26 mouse cellular contexts compared by ENCODE assay signal in the genomic region with DNA sequence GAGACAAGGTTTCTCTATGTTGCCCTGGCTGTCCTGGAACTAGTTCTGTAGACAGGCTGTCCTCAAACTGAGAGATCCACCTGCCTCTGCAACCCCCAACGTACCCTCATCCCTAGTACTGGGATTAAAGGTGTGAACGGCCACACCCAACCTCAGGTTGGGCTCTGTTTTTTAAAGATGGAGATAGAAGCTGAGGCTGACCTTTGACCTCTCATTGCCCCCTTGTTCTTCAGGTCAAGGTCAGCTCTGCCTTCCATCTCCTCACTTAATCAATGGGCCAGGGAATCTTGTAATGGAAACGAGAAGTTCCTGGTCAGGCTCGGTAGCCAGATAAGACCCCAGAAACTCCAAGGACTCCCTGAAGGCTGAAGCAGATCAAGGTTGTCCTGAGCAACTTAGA. TPM values are rescaled to one million over a fixed set of nuclear protein-coding genes. Genes with fewer than 3 reads are reported as not detected.
"Had no signal": no experiment of that assay in that cellular context is flagged by ENCODE, and none has a peak within 500 bp of the region (broad histone marks: within the 10 kb centered on the region; RNA-seq: fewer than 3 reads in every experiment).

No protein-coding gene starts in this region.

- H3K4me2 ChIP-seq: heart, embryonic 13.5 days; heart, embryonic 15.5 days; hindbrain, embryonic 12.5 days; hindbrain, embryonic 15.5 days; kidney, embryonic 15.5 days; limb, embryonic 13.5 days; limb, embryonic 15.5 days; liver, embryonic 12.5 days had no signal

- H3K4me1 ChIP-seq: heart, embryonic 10.5 days; hindbrain, embryonic 15.5 days; limb, embryonic 13.5 days; limb, embryonic 15.5 days had no signal

- ATAC-seq: hindbrain, postnatal 0 days; intestine, embryonic 16.5 days; liver, embryonic 12.5 days had no signal

- H3K4me3 ChIP-seq: heart, embryonic 10.5 days; heart, embryonic 13.5 days; heart, embryonic 15.5 days; hindbrain, embryonic 12.5 days; hindbrain, embryonic 15.5 days; kidney, embryonic 15.5 days; limb, embryonic 13.5 days; limb, embryonic 15.5 days; liver, embryonic 12.5 days had no signal

- H3K9ac ChIP-seq: heart, embryonic 13.5 days; heart, embryonic 15.5 days; hindbrain, embryonic 12.5 days; hindbrain, embryonic 15.5 days; kidney, embryonic 15.5 days; limb, embryonic 13.5 days; limb, embryonic 15.5 days; liver, embryonic 12.5 days; liver, embryonic 14.5 days had no signal

- H3K36me3 ChIP-seq: heart, embryonic 10.5 days; heart, embryonic 13.5 days; heart, embryonic 15.5 days; hindbrain, embryonic 12.5 days; hindbrain, embryonic 15.5 days; kidney, embryonic 15.5 days; limb, embryonic 13.5 days; limb, embryonic 15.5 days; liver, embryonic 12.5 days had no signal

- H3K27ac ChIP-seq: heart, embryonic 10.5 days; heart, embryonic 13.5 days; heart, embryonic 15.5 days; hindbrain, embryonic 12.5 days; hindbrain, embryonic 15.5 days; hindbrain, postnatal 0 days; kidney, embryonic 15.5 days; kidney, postnatal 0 days; limb, embryonic 13.5 days; limb, embryonic 15.5 days; liver, embryonic 12.5 days; liver, embryonic 14.5 days had no signal

- DNase-seq: gastrocnemius, postnatal 10 days; heart, adult 18-20 months; heart, postnatal 14 days; heart, postnatal 36 days; kidney, adult 11 months; kidney, adult 2 months; kidney, adult 9 months; kidney, postnatal 14 days; kidney, postnatal 36 days; layer of hippocampus, adult 9-11 months; layer of hippocampus, postnatal 36 days; left cerebral cortex, postnatal 4 days had no signal

- H3K27me3 ChIP-seq: limb, embryonic 13.5 days; limb, embryonic 15.5 days had no signal

- H3K9me3 ChIP-seq: heart, embryonic 10.5 days; heart, embryonic 13.5 days; heart, embryonic 15.5 days; hindbrain, embryonic 12.5 days; hindbrain, embryonic 15.5 days; kidney, embryonic 15.5 days; limb, embryonic 13.5 days; limb, embryonic 15.5 days; liver, embryonic 12.5 days had no signal

RNA-seq across cellular contexts. Expression of a gene that starts 7.5 kb away (rescaled TPM):
- total RNA-seq: hematopoietic stem cell, adult 5-6 weeks had no signal
